Mouse (Mus musculus) heart, adult 2 months (tissue): ENCODE measurements around the gene Rassf3.

Experiments used
- CTCF ChIP-seq: fragments of 200-600 bp; IDR thresholded peaks from 2 replicates; pipeline ENCODE4 v1.8.1; 2022; ENCODE audit warnings: antibody characterized with exemption, mild to moderate bottlenecking, moderate library complexity
- EP300 ChIP-seq: fragments of 200-500 bp; IDR thresholded peaks from 2 replicates; pipeline ENCODE4 v1.6.1; 2011; ENCODE audit warnings: low read depth, low read length, control low read depth; ENCODE audit not compliant: insufficient read depth
- POLR2A ChIP-seq: fragments of 200-500 bp; IDR thresholded peaks from 2 replicates; pipeline ENCODE4 v1.6.1; 2011; ENCODE audit warnings: mild to moderate bottlenecking, low read depth, low read length, control low read depth; ENCODE audit not compliant: insufficient read depth

DNA sequence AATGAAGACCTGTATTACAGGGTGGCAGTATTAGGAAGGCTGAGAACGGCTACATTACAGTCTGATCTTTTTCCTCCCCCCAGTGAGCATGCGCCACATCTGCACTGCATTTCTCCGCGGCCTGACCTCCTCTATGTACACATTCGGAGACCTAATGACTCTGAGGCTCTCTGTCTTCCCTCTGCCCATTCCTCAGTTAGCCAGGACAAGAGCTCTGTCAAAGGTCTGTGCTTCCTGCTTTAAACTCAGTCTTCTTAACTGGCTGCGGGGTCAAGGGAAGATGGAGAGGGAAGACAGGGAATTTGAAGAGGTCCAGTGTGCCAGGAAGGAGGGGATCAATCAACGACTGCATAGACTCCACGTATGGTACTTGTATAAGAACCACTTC lies 39.9 kb downstream of the Rassf3 start:
- TF ChIP-seq CTCF (no peak), EP300 (no peak), POLR2A (no peak)
